Mouse (Mus musculus) CH12.LX (cell line): ENCODE results near the gene Serp2. TPM values are rescaled to one million over a fixed set of nuclear protein-coding genes. Genes with fewer than 3 reads are reported as not detected.

Experiments
- DNase-seq: peaks from one replicate; pipeline ENCODE4 v3.0.0-alpha.2; 2013; ENCODE audit errors: extremely low read depth
- H3K27ac ChIP-seq: 2 replicates; pipeline ENCODE4 v1.5.1; 2012; ENCODE audit warnings: low read depth, mild to moderate bottlenecking, control low read depth, moderate library complexity; ENCODE audit not compliant: insufficient read depth
- H3K27me3 ChIP-seq: replicated peaks from 2 replicates; pipeline ENCODE3; 2012; ENCODE audit warnings: inconsistent platforms
- H3K36me3 ChIP-seq, 2 experiments: replicated peaks in 1 of 2; 2 replicates each; pipeline versions ENCODE3 to v1.6.1; 2012; ENCODE audit warnings: inconsistent platforms in 1 of 2, low read length in 1 of 2, mild to moderate bottlenecking in 1 of 2, mixed read lengths in 1 of 2, moderate library complexity in 1 of 2; ENCODE audit not compliant: control insufficient read depth in 1 of 2, insufficient read depth in 1 of 2
- H3K4me1 ChIP-seq, 2 experiments: 2 replicates each; pipeline ENCODE4 v1.6.1; 2012; ENCODE audit warnings: inconsistent platforms in 1 of 2, moderate library complexity in 1 of 2; ENCODE audit not compliant: insufficient read depth in 2 of 2, control insufficient read depth in 1 of 2
- H3K4me2 ChIP-seq: 2 replicates; pipeline ENCODE4 v1.6.1; 2012; ENCODE audit warnings: low read depth, mild to moderate bottlenecking, control low read depth; ENCODE audit not compliant: poor library complexity, insufficient read depth, severe bottlenecking
- H3K4me3 ChIP-seq, 3 experiments: fragments of 150-350 bp in 1 of 3; sonication (generic) in 1 of 3; replicated peaks in 1 of 3; 2 replicates each; pipeline versions ENCODE3 to v1.5.1; 2011 to 2012; ENCODE audit warnings: low read depth in 2 of 3, low read length in 2 of 3, mild to moderate bottlenecking in 2 of 3, moderate library complexity in 2 of 3, control low read depth in 1 of 3, improper control_type of control experiment in 1 of 3, inconsistent platforms in 1 of 3, mixed read lengths in 1 of 3; ENCODE audit not compliant: poor library complexity in 1 of 3
- H3K79me2 ChIP-seq: replicated peaks from 2 replicates; pipeline ENCODE4 v1.6.1; 2012; ENCODE audit warnings: mild to moderate bottlenecking, moderate library complexity; ENCODE audit not compliant: control insufficient read depth, poor library complexity, insufficient read depth, severe bottlenecking; ENCODE audit errors: extremely low read depth
- H3K9ac ChIP-seq: 2 replicates; pipeline ENCODE4 v1.6.1; 2012; ENCODE audit warnings: low read depth, mild to moderate bottlenecking, control low read depth, moderate library complexity; ENCODE audit not compliant: insufficient read depth
- H3K9me3 ChIP-seq: replicated peaks from 2 replicates; pipeline ENCODE3; 2012; ENCODE audit warnings: low read length, inconsistent platforms, mixed read lengths
- CHD1 ChIP-seq: IDR thresholded peaks from 2 replicates; pipeline ENCODE4 v1.6.1; 2012; ENCODE audit warnings: low read depth, low read length, improper control_type of control experiment, inconsistent platforms
- CTCF ChIP-seq, 2 experiments: IDR thresholded peaks in 1 of 2; conservative IDR thresholded peaks in 1 of 2; 2 replicates each; pipeline ENCODE4 v1.5.1; 2011 to 2012; ENCODE audit warnings: low read depth in 2 of 2, low read length in 2 of 2, improper control_type of control experiment in 1 of 2, inconsistent platforms in 1 of 2, mild to moderate bottlenecking in 1 of 2, moderate library complexity in 1 of 2
- E2F4 ChIP-seq: IDR thresholded peaks from 2 replicates; pipeline ENCODE4 v1.6.1; 2011; ENCODE audit warnings: low read depth, low read length, improper control_type of control experiment; ENCODE audit not compliant: insufficient replicate concordance
- EP300 ChIP-seq: IDR thresholded peaks from 2 replicates; pipeline ENCODE4 v1.6.1; 2011; ENCODE audit warnings: low read length, improper control_type of control experiment
- GABPA ChIP-seq: IDR thresholded peaks from 2 replicates; pipeline ENCODE4 v1.6.1; 2012; ENCODE audit warnings: low read depth, low read length, improper control_type of control experiment, inconsistent platforms; ENCODE audit not compliant: insufficient replicate concordance
- HCFC1 ChIP-seq: IDR thresholded peaks from 2 replicates; pipeline ENCODE4 v1.6.1; 2012; ENCODE audit warnings: low read depth, mild to moderate bottlenecking, inconsistent platforms, low read length, improper control_type of control experiment
- IRF4 ChIP-seq: IDR thresholded peaks from 2 replicates; pipeline ENCODE4 v1.6.1; 2014; ENCODE audit warnings: low read depth, mild to moderate bottlenecking, inconsistent platforms, low read length, improper control_type of control experiment
- JUN ChIP-seq: IDR thresholded peaks from 2 replicates; pipeline ENCODE4 v1.6.1; 2011; ENCODE audit warnings: low read depth, mild to moderate bottlenecking, low read length, improper control_type of control experiment, moderate library complexity; ENCODE audit not compliant: insufficient read depth
- JUND ChIP-seq: conservative IDR thresholded peaks from 2 replicates; pipeline ENCODE4 v1.6.1; 2011; ENCODE audit warnings: low read depth, low read length, improper control_type of control experiment
- MAX ChIP-seq: IDR thresholded peaks from 2 replicates; pipeline ENCODE4 v1.6.1; 2011; ENCODE audit warnings: low read length, improper control_type of control experiment
- MAZ ChIP-seq: IDR thresholded peaks from 2 replicates; pipeline ENCODE4 v1.6.1; 2012; ENCODE audit warnings: low read depth, mild to moderate bottlenecking, inconsistent platforms, low read length, improper control_type of control experiment, moderate library complexity
- MXI1 ChIP-seq: IDR thresholded peaks from 2 replicates; pipeline ENCODE4 v1.6.1; 2011; ENCODE audit warnings: mild to moderate bottlenecking, low read depth, low read length, improper control_type of control experiment
- NELFE ChIP-seq: IDR thresholded peaks from 2 replicates; pipeline ENCODE4 v1.6.1; 2011; ENCODE audit warnings: low read depth, low read length, improper control_type of control experiment
- NRF1 ChIP-seq: IDR thresholded peaks from 2 replicates; pipeline ENCODE4 v1.6.1; 2014; ENCODE audit warnings: low read depth, mild to moderate bottlenecking, inconsistent platforms, low read length, improper control_type of control experiment, moderate library complexity
- PAX5 ChIP-seq: IDR thresholded peaks from 2 replicates; pipeline ENCODE4 v1.6.1; 2012; ENCODE audit warnings: low read length, inconsistent platforms, mixed read lengths
- RCOR1 ChIP-seq: conservative IDR thresholded peaks from 2 replicates; pipeline ENCODE4 v1.6.1; 2012; ENCODE audit warnings: low read depth, mild to moderate bottlenecking, inconsistent platforms, low read length, improper control_type of control experiment
- SIN3A ChIP-seq: IDR thresholded peaks from 2 replicates; pipeline ENCODE4 v1.6.1; 2012; ENCODE audit warnings: low read length, improper control_type of control experiment, inconsistent platforms
- SMC3 ChIP-seq: IDR thresholded peaks from 2 replicates; pipeline ENCODE4 v1.6.1; 2011; ENCODE audit warnings: low read depth, low read length, improper control_type of control experiment
- TCF12 ChIP-seq: IDR thresholded peaks from 2 replicates; pipeline ENCODE4 v1.6.1; 2014; ENCODE audit warnings: low read depth, mild to moderate bottlenecking, inconsistent platforms, low read length, improper control_type of control experiment
- UBTF ChIP-seq: IDR thresholded peaks from 2 replicates; pipeline ENCODE4 v1.6.1; 2012; ENCODE audit warnings: low read depth, mild to moderate bottlenecking, inconsistent platforms, low read length, improper control_type of control experiment, moderate library complexity
- USF1 ChIP-seq: IDR thresholded peaks from 2 replicates; pipeline ENCODE4 v1.6.1; 2014; ENCODE audit warnings: low read depth, mild to moderate bottlenecking, inconsistent platforms, low read length, improper control_type of control experiment
- USF2 ChIP-seq: conservative IDR thresholded peaks from 2 replicates; pipeline ENCODE4 v1.6.1; 2011; ENCODE audit warnings: low read depth, low read length, improper control_type of control experiment
- ZC3H11A ChIP-seq: IDR thresholded peaks from 2 replicates; pipeline ENCODE4 v1.6.1; 2012; ENCODE audit warnings: low read depth, mild to moderate bottlenecking, inconsistent platforms, low read length, improper control_type of control experiment
- ZKSCAN1 ChIP-seq: IDR thresholded peaks from 2 replicates; pipeline ENCODE4 v1.6.1; 2012; ENCODE audit warnings: low read depth, inconsistent platforms, low read length, improper control_type of control experiment, borderline replicate concordance
- dilution Hi-C: fragments of 300-500 bp; cut with MboI; formaldehyde crosslinking; loops from 2 replicates; pipeline ENCODE4 v1.14.3; 2020; ENCODE audit warnings: low sequenced_read_pairs; ENCODE audit not compliant: extremely low pct_unique_long_range_greater_than_20kb, extremely low pct_ligation_motif_present
- in situ Hi-C: fragments of 300-500 bp; cut with MboI; formaldehyde crosslinking; loops from 3 replicates; pipeline ENCODE4 v1.14.3; 2019; ENCODE audit warnings: low sequenced_read_pairs, low pct_ligation_motif_present, low pct_unique_long_range_greater_than_20kb, mixed read lengths
- polyA plus RNA-seq: library from polyadenylated mRNA; unstranded; fragments of >175 nt; gene quantifications from 2 replicates; pipeline ENCODE4 v1.2.1, GENCODE M21; 2012; ENCODE audit warnings: low read depth; ENCODE audit not compliant: insufficient read length
- total RNA-seq, 2 experiments: library from RNA; depleted of rRNA; stranded (reverse); fragments of 300-350 nt in 1 of 2; fragments of >200 nt in 1 of 2; gene quantifications; 2 replicates each; pipeline ENCODE4 v1.2.3; 2012 to 2014

Gene Serp2
- total and polyA plus RNA-seq, 3 experiments = not detected

DNA sequence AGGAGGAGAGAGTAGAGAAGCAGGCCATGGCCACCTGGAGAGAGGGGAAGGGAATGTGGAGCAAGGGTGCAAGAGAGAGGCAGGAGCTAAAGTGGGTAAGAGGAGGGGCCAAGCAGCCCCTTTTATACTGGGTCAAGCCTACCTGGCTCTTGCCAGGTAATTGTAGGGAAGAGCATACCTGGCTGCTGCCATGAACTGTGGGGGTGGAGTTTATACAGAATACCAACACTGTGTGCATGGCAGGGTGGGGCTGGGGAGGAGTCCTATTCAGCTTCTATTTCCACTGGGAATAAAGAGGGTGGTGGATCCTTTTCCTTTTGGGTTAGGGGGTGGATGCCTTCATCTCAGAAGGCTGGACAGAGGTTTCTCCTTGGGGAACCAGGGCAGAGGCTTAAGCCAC is 41.1 kb upstream of the Serp2 start:
- no peaks in the 10 kb centered on the region for H3K79me2 ChIP-seq
- no peak overlapping the region for H3K4me2 ChIP-seq
- in situ Hi-C loops = no loop called here
- no peak overlapping the region for H3K9ac ChIP-seq
- TF ChIP-seq IRF4 = no peak
- TF ChIP-seq SIN3A = no peak
- TF ChIP-seq PAX5 = no peak
- TF ChIP-seq SMC3 = no peak
- no peak for TF ChIP-seq GABPA
- TF ChIP-seq E2F4 = no peak
- TF ChIP-seq RCOR1 = no peak
- no peak for TF ChIP-seq USF1
- TF ChIP-seq NELFE = no peak
- no peak for TF ChIP-seq JUND
- TF ChIP-seq ZKSCAN1 = no peak
- no peak overlapping the region for H3K27ac ChIP-seq
- peaks cover 1% of the 10 kb centered on the region for H3K27me3 ChIP-seq
- H3K36me3 ChIP-seq = no peaks in the 10 kb centered on the region
- H3K9me3 ChIP-seq = no peaks in the 10 kb centered on the region
- H3K4me3 ChIP-seq = no peak overlapping the region
- dilution Hi-C loops = no loop called here
- H3K4me1 ChIP-seq = peaks cover 0 to 12% of the 10 kb centered on the region in 2 experiments; a peak in 2 of 4 replicates
- DNase-seq = no peak

- dilution Hi-C loops (no loop called here), in situ Hi-C loops (no loop called here)
Measured at GRCm38 (mm10) chr14:76595048-76595859, 38.6 kb upstream of the Serp2 start.

More at GRCm38 (mm10) chr14:76595048-76595859, 38.6 kb upstream of the Serp2 start:
- Histone ChIP-seq H3K9me3 (no peaks in the 10 kb centered on the region), H3K9ac (no peak overlapping the region), H3K4me1 (peaks cover 0 to 12% of the 10 kb centered on the region in 2 experiments; a peak in 2 of 4 replicates), H3K79me2 (no peaks in the 10 kb centered on the region), H3K4me3 (no peak overlapping the region), H3K4me2 (no peak overlapping the region), H3K27ac (no peak overlapping the region), H3K36me3 (no peaks in the 10 kb centered on the region), H3K27me3 (peaks cover 1% of the 10 kb centered on the region)
- no peak for TF ChIP-seq USF2
- TF ChIP-seq GABPA = no peak
- TF ChIP-seq SIN3A = no peak
- no peak for TF ChIP-seq MAZ
- TF ChIP-seq HCFC1 = no peak
- no peak for TF ChIP-seq CTCF (conservative IDR thresholded peaks at IDR 0.05 in 1 of 2, IDR thresholded peaks at IDR 0.05 in 1 of 2; ENCODE audit: low read depth in 2 of 2, low read length in 2 of 2)
- TF ChIP-seq JUND = no peak
- TF ChIP-seq MAX = no peak
- TF ChIP-seq ZC3H11A = no peak
- TF ChIP-seq MXI1 = no peak
- TF ChIP-seq EP300 = no peak
- no peak for TF ChIP-seq CHD1
- TF ChIP-seq JUN = no peak
- no peak for TF ChIP-seq UBTF
- TF ChIP-seq ZKSCAN1 = no peak
- TF ChIP-seq NRF1 = no peak
- TF ChIP-seq TCF12 = no peak
- no peak for TF ChIP-seq NELFE
- TF ChIP-seq IRF4 = no peak
- no peak for DNase-seq
